Mouse (Mus musculus) Patski (cell line): ENCODE measurements around the gene Gm5460. TPM values are rescaled to one million over a fixed set of nuclear protein-coding genes. Genes with fewer than 3 reads are reported as not detected.

Experiments
- ATAC-seq: fragments of 100-300 bp; one replicate; pipeline ENCODE4 v1.8.0; 2021
- CTCF ChIA-PET: fragments of 350-600 bp; sonication (Branson Sonifier 250); formaldehyde crosslinking; loops from one replicate; lab custom pipeline; 2022; ENCODE audit warnings: inconsistent platforms; lab: Charles Lee
- POLR2A ChIA-PET: fragments of 350-600 bp; sonication (Branson Sonifier 250); formaldehyde crosslinking; loops from one replicate; lab custom pipeline; 2022; ENCODE audit warnings: antibody characterized with exemption, inconsistent platforms; lab: Charles Lee
- DNase-seq: peaks from one replicate; pipeline ENCODE4 v3.0.0-alpha.2; 2011; ENCODE audit warnings: low read depth, low spot score
- H3K27me3 ChIP-seq: fragments of 371-371 bp; one replicate; pipeline ENCODE4 v1.5.1; 2021
- CTCF ChIP-seq: fragments of 100-300 bp; IDR thresholded peaks from one replicate; pipeline ENCODE4 v1.5.1; 2021
- in situ Hi-C: fragments of 300-500 bp; cut with MboI; formaldehyde crosslinking; loops from 3 replicates; pipeline ENCODE4 v1.11.1; 2018; ENCODE audit warnings: low pct_unique_long_range_greater_than_20kb, mixed read lengths
- polyA plus RNA-seq: library from polyadenylated mRNA; unstranded; gene quantifications from one replicate; pipeline ENCODE4 v1.2.3, GENCODE M21; 2021

Gene Gm5460
- polyA plus RNA-seq, 1 experiment from 2014 or later: not detected

- in situ Hi-C loops: loop anchor here (25.0 kb wide), 1 partner anchor 487 kb away; no protein-coding TSS in a partner anchor
- ChIA-PET POLR2A (no interaction called here), CTCF (interaction anchor here (0.8 to 2.4 kb wide), 2 partner anchors 10 to 216 kb away, joined by 3 to 5 read pairs; partner anchors contain the start of gene Anxa8)
- DNase-seq (no peak), ATAC-seq (no peak)
- TF ChIP-seq CTCF: no peak
- H3K27me3 ChIP-seq: no peaks in the 10 kb centered on the region
Measured at GRCm38 (mm10) chr14:34075346-34075745, 58.8 kb downstream of the Gm5460 start.

DNA sequence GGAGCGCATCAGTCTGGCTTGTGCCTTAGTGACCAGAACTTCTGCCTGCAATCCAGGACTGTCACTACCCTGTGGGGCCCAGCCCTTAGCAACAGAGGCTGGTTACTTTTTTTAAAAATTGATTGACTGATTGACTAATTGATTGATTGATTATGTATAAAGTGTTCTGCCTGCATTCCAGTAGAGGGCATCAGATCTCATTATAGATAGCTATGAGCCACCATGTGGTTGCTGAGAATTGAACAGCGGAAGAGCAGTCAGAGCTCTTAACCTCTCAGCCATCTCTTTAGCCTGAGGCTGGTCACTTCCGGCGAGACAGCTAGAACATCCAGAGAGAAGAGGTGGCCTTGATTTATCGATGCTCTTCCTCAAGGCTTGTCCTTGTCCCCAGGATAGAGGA, 60.7 kb downstream of the Gm5460 start:
- H3K27me3 ChIP-seq: no peaks in the 10 kb centered on the region
- ChIA-PET CTCF (interaction anchor here (2.4 kb wide), 1 partner anchor 9 kb away, joined by 5 read pairs; the partner anchor contains the start of gene Anxa8), POLR2A (no interaction called here)
- DNase-seq (no peak), ATAC-seq (no peak)
- in situ Hi-C loops: loop anchor here (25.0 kb wide), 1 partner anchor 485 kb away; no protein-coding TSS in a partner anchor
- TF ChIP-seq CTCF: no peak

DNA sequence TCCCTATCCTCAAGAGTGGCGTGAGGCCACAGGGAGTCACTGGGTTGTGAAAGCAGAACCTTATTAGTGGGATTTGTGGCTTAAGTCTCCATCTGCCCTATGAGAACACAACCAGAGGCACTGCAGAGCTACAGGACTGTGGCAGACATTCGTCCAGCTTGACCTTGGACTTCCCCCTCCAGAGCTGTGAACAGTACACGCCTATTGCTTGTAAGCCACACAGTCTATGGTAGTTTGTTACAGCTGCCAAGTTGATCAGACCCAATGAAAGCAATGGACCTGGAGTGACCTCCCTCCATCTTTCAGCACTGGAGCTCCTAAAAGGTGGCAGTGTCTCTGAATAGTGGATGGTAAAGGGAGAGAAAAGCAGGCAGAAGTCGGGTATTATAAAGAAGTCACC, 61.7 kb downstream of the Gm5460 start:
- ATAC-seq (no peak), DNase-seq (no peak)
- no peaks in the 10 kb centered on the region for H3K27me3 ChIP-seq
- in situ Hi-C loops: loop anchor here (25.0 kb wide), 1 partner anchor 484 kb away; no protein-coding TSS in a partner anchor
- CTCF ChIA-PET: interaction anchor here (0.9 kb wide), 1 partner anchor 66 kb away, joined by 3 read pairs; no protein-coding TSS in a partner anchor
- POLR2A ChIA-PET: no interaction called here
- TF ChIP-seq CTCF: no peak

DNA sequence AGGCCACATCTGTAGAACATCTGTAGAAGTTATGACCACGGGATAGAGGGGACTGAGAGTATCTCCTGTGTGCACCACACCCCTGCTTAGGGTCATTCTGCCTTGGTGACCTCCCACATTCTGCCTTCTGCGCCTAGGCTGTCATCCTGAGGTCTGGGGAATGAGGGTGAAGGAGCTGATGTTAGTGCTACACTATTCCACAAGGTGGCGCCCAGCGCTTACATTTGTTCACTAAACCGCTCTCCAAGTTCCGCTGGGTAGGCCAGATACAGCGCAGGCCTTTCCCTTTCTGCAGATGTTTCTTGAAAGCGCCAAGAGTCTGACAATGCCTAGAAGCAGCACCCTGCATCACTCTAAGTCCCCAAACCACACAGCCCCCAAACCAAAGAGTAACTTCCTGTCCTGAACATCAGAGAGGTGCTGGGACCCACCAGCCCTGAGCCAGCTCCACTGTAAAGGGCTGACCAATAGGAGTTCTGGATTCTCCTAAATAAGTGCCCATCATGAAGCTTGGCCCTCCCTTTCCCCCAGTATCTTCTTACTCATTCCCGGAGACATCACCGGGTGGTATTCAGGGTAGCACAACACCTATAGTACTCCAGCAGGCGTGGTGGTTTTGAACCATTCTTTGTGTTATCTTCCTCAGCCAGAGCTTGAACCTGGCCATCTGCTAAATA, 63.9 kb downstream of the Gm5460 start:
- ChIA-PET CTCF (interaction anchor here (0.6 to 7.3 kb wide), 8 partner anchors 8 to 278 kb away, joined by 3 to 66 read pairs (median 4); partner anchors contain the start of gene A630023A22Rik), POLR2A (interaction anchor here (0.6 to 1.0 kb wide), 2 partner anchors 24 to 325 kb away, joined by 3 read pairs; no protein-coding TSS in a partner anchor)
- TF ChIP-seq CTCF: peak; percentile 81
- no peaks in the 10 kb centered on the region for H3K27me3 ChIP-seq
- ATAC-seq (peak; percentile 65), DNase-seq (no peak)
- in situ Hi-C loops: loop anchor here (25.0 kb wide), 1 partner anchor 482 kb away; no protein-coding TSS in a partner anchor

DNA sequence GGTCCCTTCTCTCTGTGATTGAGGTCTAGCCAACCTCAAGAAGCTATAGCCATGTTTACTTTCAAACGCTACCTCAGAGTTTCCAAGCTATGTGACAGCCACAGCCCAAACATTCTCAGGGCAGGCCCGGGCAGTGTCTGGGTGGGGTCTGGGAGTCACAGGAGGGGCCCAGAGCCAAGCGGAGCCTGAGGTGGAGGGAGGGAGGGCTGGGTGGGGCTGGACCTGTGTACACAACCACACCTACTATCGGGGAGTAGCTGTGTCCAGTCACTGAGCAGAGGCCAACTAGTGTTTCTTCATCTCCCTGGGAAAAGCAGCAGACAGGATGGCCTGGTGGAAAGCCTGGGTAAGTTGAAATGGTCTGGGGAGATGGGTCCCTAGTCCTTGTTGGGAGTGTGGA, 69.2 kb downstream of the Gm5460 start, which contains the start of gene Anxa8:
TSS of gene Anxa8 (plus strand) at position 251 of the 400 bp plus-strand sequence.
- no peak for DNase-seq
- in situ Hi-C loops: loop anchor here (25.0 kb wide), 1 partner anchor 477 kb away; no protein-coding TSS in a partner anchor
- POLR2A ChIA-PET: no interaction called here
- no peaks in the 10 kb centered on the region for H3K27me3 ChIP-seq
- no peak for ATAC-seq
- CTCF ChIA-PET: interaction anchor here (1.3 to 7.3 kb wide), 3 partner anchors 10 to 19 kb away, joined by 3 to 66 read pairs (median 5); partner anchors contain the start of gene A630023A22Rik
- no peak for TF ChIP-seq CTCF

DNA sequence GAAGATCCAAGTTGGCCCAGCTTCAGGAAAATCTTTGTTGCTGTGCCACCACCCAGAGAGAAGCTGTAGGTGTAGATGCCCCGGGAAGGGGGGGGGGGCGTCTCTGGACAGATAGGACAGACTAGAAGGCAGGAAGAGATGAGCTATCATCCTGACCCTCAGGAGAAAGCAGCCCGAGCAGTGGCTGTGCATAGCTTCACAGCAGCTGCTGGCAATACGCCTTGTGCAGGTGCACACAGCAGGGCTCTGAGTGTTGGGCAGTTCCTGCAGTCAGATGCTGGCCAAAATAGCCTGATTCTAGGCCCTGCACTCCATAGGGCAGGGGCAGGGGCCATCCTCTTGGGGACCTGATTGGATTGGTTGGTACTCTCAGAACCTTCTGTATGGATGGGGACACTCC, 70.2 kb downstream of the Gm5460 start:
- ATAC-seq: no peak
- ChIA-PET POLR2A (no interaction called here), CTCF (interaction anchor here (7.3 kb wide), 1 partner anchor 18 kb away, joined by 66 read pairs; the partner anchor contains the start of gene A630023A22Rik)
- no peak for TF ChIP-seq CTCF
- DNase-seq: no peak
- H3K27me3 ChIP-seq: no peaks in the 10 kb centered on the region
- in situ Hi-C loops: loop anchor here (25.0 kb wide), 1 partner anchor 475 kb away; no protein-coding TSS in a partner anchor

GRCm38 (mm10) chr14:34087856-34088398, 71.4 kb downstream of the Gm5460 start:
- in situ Hi-C loops: loop anchor here (25.0 kb wide), 1 partner anchor 474 kb away; no protein-coding TSS in a partner anchor

DNA sequence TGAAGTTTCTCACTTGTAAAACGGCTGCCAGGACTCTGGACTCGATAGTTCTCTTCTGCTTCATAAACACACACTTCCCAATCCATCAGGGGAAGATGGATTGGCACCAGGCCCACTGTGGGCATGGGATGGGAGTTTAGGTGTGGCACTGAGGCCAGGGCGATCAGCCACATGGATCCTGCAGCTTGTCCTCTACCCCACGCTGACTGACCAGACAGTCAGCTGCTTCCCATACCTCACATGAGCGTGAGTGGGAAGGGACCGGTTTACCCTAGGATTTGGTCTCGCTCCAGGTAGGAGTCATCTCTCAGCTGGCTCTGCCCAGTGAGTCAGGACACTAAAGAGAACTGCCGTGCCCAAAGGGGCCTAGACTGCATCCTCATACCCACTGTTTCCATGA, 73.2 kb downstream of the Gm5460 start:
- DNase-seq: peak; percentile 49
- in situ Hi-C loops: loop anchor here (25.0 kb wide), 1 partner anchor 473 kb away; no protein-coding TSS in a partner anchor
- POLR2A ChIA-PET: no interaction called here
- peak; percentile 33 for ATAC-seq
- no peak for TF ChIP-seq CTCF
- CTCF ChIA-PET: interaction anchor here (1.2 to 2.7 kb wide), 3 partner anchors 10 to 351 kb away, joined by 3 to 6 read pairs (median 3); partner anchors contain the start of gene A630023A22Rik
- H3K27me3 ChIP-seq: no peaks in the 10 kb centered on the region

More at GRCm38 (mm10) chr14:34087856-34088398, 71.4 kb downstream of the Gm5460 start:
- ATAC-seq (peak; percentile 66), DNase-seq (peak; percentile 51)
- TF ChIP-seq CTCF: no peak
- ChIA-PET CTCF (interaction anchor here (0.9 kb wide), 1 partner anchor 17 kb away, joined by 3 read pairs; no protein-coding TSS in a partner anchor), POLR2A (no interaction called here)
- H3K27me3 ChIP-seq: no peaks in the 10 kb centered on the region

- ATAC-seq: no peak
- in situ Hi-C loops: loop anchor here (25.0 kb wide), 1 partner anchor 471 kb away; no protein-coding TSS in a partner anchor
- ChIA-PET CTCF (interaction anchor here (1.4 to 2.7 kb wide), 3 partner anchors 10 to 13 kb away, joined by 3 to 6 read pairs (median 3); partner anchors contain the start of gene A630023A22Rik), POLR2A (no interaction called here)
- DNase-seq: no peak
- no peak for TF ChIP-seq CTCF
- H3K27me3 ChIP-seq: no peaks in the 10 kb centered on the region
Measured at GRCm38 (mm10) chr14:34091475-34091874, 74.9 kb downstream of the Gm5460 start.

DNA sequence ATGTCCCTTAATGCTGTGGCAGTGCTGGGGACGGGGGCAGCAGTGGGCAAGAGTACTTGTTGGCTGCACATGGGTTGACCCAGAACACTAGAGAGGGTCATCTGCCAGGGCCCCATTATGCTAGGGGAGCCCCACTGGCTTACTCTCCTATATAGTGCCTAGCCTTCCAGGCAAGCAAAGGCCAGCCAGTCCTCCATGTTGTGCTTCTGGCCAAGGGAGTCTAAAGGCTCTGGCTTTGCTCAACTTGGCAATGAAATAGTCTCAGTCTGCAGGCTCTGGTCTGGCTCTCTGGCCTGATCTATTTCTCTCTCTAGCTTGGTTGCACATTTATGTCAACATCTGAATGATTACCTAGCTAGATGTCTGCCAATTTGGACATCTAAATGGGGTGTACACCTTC, 76.3 kb downstream of the Gm5460 start:
- H3K27me3 ChIP-seq: no peaks in the 10 kb centered on the region
- ChIA-PET POLR2A (no interaction called here), CTCF (interaction anchor here (1.4 to 1.9 kb wide), 3 partner anchors 9 to 12 kb away, joined by 3 to 7 read pairs (median 6); no protein-coding TSS in a partner anchor)
- in situ Hi-C loops: loop anchor here (25.0 kb wide), 1 partner anchor 469 kb away; no protein-coding TSS in a partner anchor
- no peak for TF ChIP-seq CTCF
- no peak for DNase-seq
- ATAC-seq: no peak
